Mouse (Mus musculus) heart, adult 2 months (tissue): Measurements from ENCODE around the gene 4632433K11Rik.

Source experiments
- CTCF ChIP-seq: fragments of 200-600 bp; IDR thresholded peaks from 2 replicates; pipeline ENCODE4 v1.8.1; 2022; ENCODE audit warnings: antibody characterized with exemption, mild to moderate bottlenecking, moderate library complexity
- POLR2A ChIP-seq: fragments of 200-500 bp; IDR thresholded peaks from 2 replicates; pipeline ENCODE4 v1.6.1; 2011; ENCODE audit warnings: mild to moderate bottlenecking, low read depth, low read length, control low read depth; ENCODE audit not compliant: insufficient read depth

GRCm38 (mm10) chr7:5016057-5016456, 17.9 kb upstream of the 4632433K11Rik start:
- TF ChIP-seq CTCF (no peak), POLR2A (no peak)
